Mouse (Mus musculus) CH12.LX (cell line): ENCODE data around the gene Dnajb13. TPM values are rescaled to one million over a fixed set of nuclear protein-coding genes. Genes with fewer than 3 reads are reported as not detected.

Source experiments
- DNase-seq: peaks from one replicate; pipeline ENCODE4 v3.0.0-alpha.2; 2013; ENCODE audit errors: extremely low read depth
- H3K27ac ChIP-seq: 2 replicates; pipeline ENCODE4 v1.5.1; 2012; ENCODE audit warnings: low read depth, mild to moderate bottlenecking, control low read depth, moderate library complexity; ENCODE audit not compliant: insufficient read depth
- H3K27me3 ChIP-seq: replicated peaks from 2 replicates; pipeline ENCODE3; 2012; ENCODE audit warnings: inconsistent platforms
- H3K36me3 ChIP-seq, 2 experiments: replicated peaks in 1 of 2; 2 replicates each; pipeline versions ENCODE3 to v1.6.1; 2012; ENCODE audit warnings: inconsistent platforms in 1 of 2, low read length in 1 of 2, mild to moderate bottlenecking in 1 of 2, mixed read lengths in 1 of 2, moderate library complexity in 1 of 2; ENCODE audit not compliant: control insufficient read depth in 1 of 2, insufficient read depth in 1 of 2
- H3K4me1 ChIP-seq, 2 experiments: 2 replicates each; pipeline ENCODE4 v1.6.1; 2012; ENCODE audit warnings: inconsistent platforms in 1 of 2, moderate library complexity in 1 of 2; ENCODE audit not compliant: insufficient read depth in 2 of 2, control insufficient read depth in 1 of 2
- H3K4me2 ChIP-seq: 2 replicates; pipeline ENCODE4 v1.6.1; 2012; ENCODE audit warnings: low read depth, mild to moderate bottlenecking, control low read depth; ENCODE audit not compliant: poor library complexity, insufficient read depth, severe bottlenecking
- H3K4me3 ChIP-seq, 3 experiments: fragments of 150-350 bp in 1 of 3; sonication (generic) in 1 of 3; replicated peaks in 1 of 3; 2 replicates each; pipeline versions ENCODE3 to v1.5.1; 2011 to 2012; ENCODE audit warnings: low read depth in 2 of 3, low read length in 2 of 3, mild to moderate bottlenecking in 2 of 3, moderate library complexity in 2 of 3, control low read depth in 1 of 3, improper control_type of control experiment in 1 of 3, inconsistent platforms in 1 of 3, mixed read lengths in 1 of 3; ENCODE audit not compliant: poor library complexity in 1 of 3
- H3K79me2 ChIP-seq: replicated peaks from 2 replicates; pipeline ENCODE4 v1.6.1; 2012; ENCODE audit warnings: mild to moderate bottlenecking, moderate library complexity; ENCODE audit not compliant: control insufficient read depth, poor library complexity, insufficient read depth, severe bottlenecking; ENCODE audit errors: extremely low read depth
- H3K9ac ChIP-seq: 2 replicates; pipeline ENCODE4 v1.6.1; 2012; ENCODE audit warnings: low read depth, mild to moderate bottlenecking, control low read depth, moderate library complexity; ENCODE audit not compliant: insufficient read depth
- H3K9me3 ChIP-seq: replicated peaks from 2 replicates; pipeline ENCODE3; 2012; ENCODE audit warnings: low read length, inconsistent platforms, mixed read lengths
- BHLHE40 ChIP-seq: IDR thresholded peaks from 2 replicates; pipeline ENCODE4 v1.6.1; 2011; ENCODE audit warnings: mild to moderate bottlenecking, low read depth, low read length, improper control_type of control experiment
- CTCF ChIP-seq, 2 experiments: IDR thresholded peaks in 1 of 2; conservative IDR thresholded peaks in 1 of 2; 2 replicates each; pipeline ENCODE4 v1.5.1; 2011 to 2012; ENCODE audit warnings: low read depth in 2 of 2, low read length in 2 of 2, improper control_type of control experiment in 1 of 2, inconsistent platforms in 1 of 2, mild to moderate bottlenecking in 1 of 2, moderate library complexity in 1 of 2
- ELF1 ChIP-seq: IDR thresholded peaks from 2 replicates; pipeline ENCODE4 v1.6.1; 2014; ENCODE audit warnings: low read depth, mild to moderate bottlenecking, inconsistent platforms, low read length, improper control_type of control experiment
- EP300 ChIP-seq: IDR thresholded peaks from 2 replicates; pipeline ENCODE4 v1.6.1; 2011; ENCODE audit warnings: low read length, improper control_type of control experiment
- ETS1 ChIP-seq: conservative IDR thresholded peaks from 2 replicates; pipeline ENCODE4 v1.6.1; 2012; ENCODE audit warnings: low read depth, mild to moderate bottlenecking, inconsistent platforms, low read length, improper control_type of control experiment, moderate library complexity
- GABPA ChIP-seq: IDR thresholded peaks from 2 replicates; pipeline ENCODE4 v1.6.1; 2012; ENCODE audit warnings: low read depth, low read length, improper control_type of control experiment, inconsistent platforms; ENCODE audit not compliant: insufficient replicate concordance
- HCFC1 ChIP-seq: IDR thresholded peaks from 2 replicates; pipeline ENCODE4 v1.6.1; 2012; ENCODE audit warnings: low read depth, mild to moderate bottlenecking, inconsistent platforms, low read length, improper control_type of control experiment
- IRF4 ChIP-seq: IDR thresholded peaks from 2 replicates; pipeline ENCODE4 v1.6.1; 2014; ENCODE audit warnings: low read depth, mild to moderate bottlenecking, inconsistent platforms, low read length, improper control_type of control experiment
- JUN ChIP-seq: IDR thresholded peaks from 2 replicates; pipeline ENCODE4 v1.6.1; 2011; ENCODE audit warnings: low read depth, mild to moderate bottlenecking, low read length, improper control_type of control experiment, moderate library complexity; ENCODE audit not compliant: insufficient read depth
- JUND ChIP-seq: conservative IDR thresholded peaks from 2 replicates; pipeline ENCODE4 v1.6.1; 2011; ENCODE audit warnings: low read depth, low read length, improper control_type of control experiment
- KAT2A ChIP-seq: IDR thresholded peaks from 2 replicates; pipeline ENCODE4 v1.6.1; 2012; ENCODE audit warnings: low read length, improper control_type of control experiment, inconsistent platforms; ENCODE audit not compliant: insufficient replicate concordance
- MAFK ChIP-seq: IDR thresholded peaks from 2 replicates; pipeline ENCODE4 v1.6.1; 2011; ENCODE audit warnings: low read length, improper control_type of control experiment; ENCODE audit not compliant: insufficient replicate concordance
- MAX ChIP-seq: IDR thresholded peaks from 2 replicates; pipeline ENCODE4 v1.6.1; 2011; ENCODE audit warnings: low read length, improper control_type of control experiment
- MAZ ChIP-seq: IDR thresholded peaks from 2 replicates; pipeline ENCODE4 v1.6.1; 2012; ENCODE audit warnings: low read depth, mild to moderate bottlenecking, inconsistent platforms, low read length, improper control_type of control experiment, moderate library complexity
- MEF2A ChIP-seq: IDR thresholded peaks from 2 replicates; pipeline ENCODE4 v1.6.1; 2014; ENCODE audit warnings: low read depth, mild to moderate bottlenecking, inconsistent platforms, low read length, improper control_type of control experiment, borderline replicate concordance
- MXI1 ChIP-seq: IDR thresholded peaks from 2 replicates; pipeline ENCODE4 v1.6.1; 2011; ENCODE audit warnings: mild to moderate bottlenecking, low read depth, low read length, improper control_type of control experiment
- MYC ChIP-seq: IDR thresholded peaks from 2 replicates; pipeline ENCODE4 v1.6.1; 2011; ENCODE audit warnings: low read depth, mild to moderate bottlenecking, improper control_type of control experiment, low read length
- NELFE ChIP-seq: IDR thresholded peaks from 2 replicates; pipeline ENCODE4 v1.6.1; 2011; ENCODE audit warnings: low read depth, low read length, improper control_type of control experiment
- POLR2A ChIP-seq: IDR thresholded peaks from 2 replicates; pipeline ENCODE4 v1.6.1; 2011; ENCODE audit warnings: low read depth, mild to moderate bottlenecking, improper control_type of control experiment, low read length
- POLR2AphosphoS2 ChIP-seq: IDR thresholded peaks from 2 replicates; pipeline ENCODE4 v1.6.1; 2011; ENCODE audit warnings: low read depth, low read length, improper control_type of control experiment
- RCOR1 ChIP-seq: conservative IDR thresholded peaks from 2 replicates; pipeline ENCODE4 v1.6.1; 2012; ENCODE audit warnings: low read depth, mild to moderate bottlenecking, inconsistent platforms, low read length, improper control_type of control experiment
- SMC3 ChIP-seq: IDR thresholded peaks from 2 replicates; pipeline ENCODE4 v1.6.1; 2011; ENCODE audit warnings: low read depth, low read length, improper control_type of control experiment
- TBP ChIP-seq: conservative IDR thresholded peaks from 2 replicates; pipeline ENCODE4 v1.6.1; 2011; ENCODE audit warnings: low read depth, low read length, improper control_type of control experiment
- TCF12 ChIP-seq: IDR thresholded peaks from 2 replicates; pipeline ENCODE4 v1.6.1; 2014; ENCODE audit warnings: low read depth, mild to moderate bottlenecking, inconsistent platforms, low read length, improper control_type of control experiment
- USF1 ChIP-seq: IDR thresholded peaks from 2 replicates; pipeline ENCODE4 v1.6.1; 2014; ENCODE audit warnings: low read depth, mild to moderate bottlenecking, inconsistent platforms, low read length, improper control_type of control experiment
- USF2 ChIP-seq: conservative IDR thresholded peaks from 2 replicates; pipeline ENCODE4 v1.6.1; 2011; ENCODE audit warnings: low read depth, low read length, improper control_type of control experiment
- ZC3H11A ChIP-seq: IDR thresholded peaks from 2 replicates; pipeline ENCODE4 v1.6.1; 2012; ENCODE audit warnings: low read depth, mild to moderate bottlenecking, inconsistent platforms, low read length, improper control_type of control experiment
- ZKSCAN1 ChIP-seq: IDR thresholded peaks from 2 replicates; pipeline ENCODE4 v1.6.1; 2012; ENCODE audit warnings: low read depth, inconsistent platforms, low read length, improper control_type of control experiment, borderline replicate concordance
- ZMIZ1 ChIP-seq: IDR thresholded peaks from 2 replicates; pipeline ENCODE4 v1.6.1; 2012; ENCODE audit warnings: low read depth, mild to moderate bottlenecking, inconsistent platforms, low read length, improper control_type of control experiment
- dilution Hi-C: fragments of 300-500 bp; cut with MboI; formaldehyde crosslinking; loops from 2 replicates; pipeline ENCODE4 v1.14.3; 2020; ENCODE audit warnings: low sequenced_read_pairs; ENCODE audit not compliant: extremely low pct_unique_long_range_greater_than_20kb, extremely low pct_ligation_motif_present
- in situ Hi-C: fragments of 300-500 bp; cut with MboI; formaldehyde crosslinking; loops from 3 replicates; pipeline ENCODE4 v1.14.3; 2019; ENCODE audit warnings: low sequenced_read_pairs, low pct_ligation_motif_present, low pct_unique_long_range_greater_than_20kb, mixed read lengths
- polyA plus RNA-seq: library from polyadenylated mRNA; unstranded; fragments of >175 nt; gene quantifications from 2 replicates; pipeline ENCODE4 v1.2.1, GENCODE M21; 2012; ENCODE audit warnings: low read depth; ENCODE audit not compliant: insufficient read length
- total RNA-seq, 2 experiments: library from RNA; depleted of rRNA; stranded (reverse); fragments of 300-350 nt in 1 of 2; fragments of >200 nt in 1 of 2; gene quantifications; 2 replicates each; pipeline ENCODE4 v1.2.3; 2012 to 2014

The Dnajb13 gene
- total and polyA plus RNA-seq, 3 experiments = 13.9 to 32.0 (median 15.6) TPM

- Histone ChIP-seq H3K4me1 (peaks cover 3 to 6% of the 10 kb centered on the region in 2 experiments; a peak in 1 of 4 replicates), H3K9me3 (no peaks in the 10 kb centered on the region), H3K36me3 (no peaks in the 10 kb centered on the region), H3K4me2 (no peak overlapping the region), H3K27ac (no peak overlapping the region), H3K27me3 (no peaks in the 10 kb centered on the region), H3K4me3 (no peak overlapping the region), H3K79me2 (no peaks in the 10 kb centered on the region), H3K9ac (no peak overlapping the region)
- in situ Hi-C loops = no loop called here
- TF ChIP-seq TCF12 (no peak), IRF4 (no peak), ZMIZ1 (no peak), MAZ (no peak), POLR2AphosphoS2 (no peak), SMC3 (no peak), ETS1 (no peak), NELFE (no peak), ZC3H11A (no peak), MAX (no peak), JUN (no peak), GABPA (no peak), JUND (no peak), BHLHE40 (no peak), USF1 (no peak)
- DNase-seq = no peak
- dilution Hi-C loops = no loop called here
Measured at GRCm38 (mm10) chr7:100520204-100520603, 5.4 kb upstream of the Dnajb13 start.

- Histone ChIP-seq H3K9me3 (no peaks in the 10 kb centered on the region), H3K27ac (peak overlapping the region; percentile 39), H3K27me3 (no peaks in the 10 kb centered on the region), H3K36me3 (peaks cover 1 to 22% of the 10 kb centered on the region in 2 experiments), H3K4me2 (peak overlapping the region; percentile 79), H3K79me2 (no peaks in the 10 kb centered on the region), H3K4me1 (peaks cover 13 to 46% of the 10 kb centered on the region in 2 experiments), H3K4me3 (peak overlapping the region; percentile 70 to 78 (median 70)), H3K9ac (peak overlapping the region; percentile 70)
- dilution Hi-C loops (no loop called here), in situ Hi-C loops (no loop called here)
- DNase-seq = peak; percentile 87
- TF ChIP-seq USF1 (no peak), POLR2A (peak; percentile 91), EP300 (no peak), MAZ (0 out of 2 replicates have a peak, but pooled peaks have one; percentile 34), NELFE (peak; percentile 91), ELF1 (peak; percentile 72), MYC (peak; percentile 64; the same call in 1 of the 2 replicates), TBP (peak; percentile 81; the same call in 1 of the 2 replicates), MAFK (no peak), IRF4 (peak; percentile 22; the same call in 1 of the 2 replicates), CTCF (conservative IDR thresholded peaks at IDR 0.05 in 1 of 2, IDR thresholded peaks at IDR 0.05 in 1 of 2; ENCODE audit: low read depth in 2 of 2, low read length in 2 of 2) (no peak), POLR2AphosphoS2 (peak; percentile 92; the same call in 1 of the 2 replicates), TCF12 (peak; percentile 75), HCFC1 (peak; percentile 52; the same call in 1 of the 2 replicates), BHLHE40 (no peak; the same call in 1 of the 2 replicates), RCOR1 (no peak), MXI1 (peak; percentile 64), ETS1 (0 out of 2 replicates have a peak, but pooled peaks have one; percentile 30), ZC3H11A (no peak), SMC3 (no peak), MEF2A (no peak; the same call in 1 of the 2 replicates), JUN (no peak), MAX (peak; percentile 26; the same call in 1 of the 2 replicates), JUND (no peak), KAT2A (no peak), USF2 (no peak; the same call in 1 of the 2 replicates), ZMIZ1 (peak; percentile 45; the same call in 1 of the 2 replicates), ZKSCAN1 (no peak), GABPA (no peak)
Measured at GRCm38 (mm10) chr7:100511602-100512001, 3.2 kb downstream of the Dnajb13 start.
